Mouse (Mus musculus) heart, adult 2 months (tissue): ENCODE data around the gene Cym. TPM values are rescaled to one million over a fixed set of nuclear protein-coding genes. Genes with fewer than 3 reads are reported as not detected.
A peak's percentile ranks its signal among the peaks of the same experiment; 100 is the strongest.

Experiments
- DNase-seq, 2 experiments: peaks; one replicate each; pipeline ENCODE4 v3.0.0; 2021
- H3K27ac ChIP-seq: fragments of 200-600 bp; 2 replicates; pipeline ENCODE4 v1.8.1; 2022
- H3K27me3 ChIP-seq: fragments of 200-500 bp; 2 replicates; pipeline ENCODE4 v1.6.1; 2012; ENCODE audit warnings: mild to moderate bottlenecking, low read length, inconsistent platforms, mixed read lengths; ENCODE audit not compliant: control insufficient read depth, insufficient read depth
- H3K36me3 ChIP-seq: fragments of 200-500 bp; 2 replicates; pipeline ENCODE4 v1.6.1; 2012; ENCODE audit warnings: low read length, inconsistent platforms; ENCODE audit not compliant: control insufficient read depth, insufficient read depth
- H3K4me1 ChIP-seq: fragments of 200-500 bp; 2 replicates; pipeline ENCODE4 v1.6.1; 2011; ENCODE audit warnings: low read length; ENCODE audit not compliant: control insufficient read depth, insufficient read depth
- H3K4me3 ChIP-seq: fragments of 200-600 bp; 2 replicates; pipeline ENCODE4 v1.8.1; 2022
- H3K79me2 ChIP-seq: fragments of 200-500 bp; replicated peaks from 2 replicates; pipeline ENCODE4 v1.6.1; 2012; ENCODE audit warnings: mild to moderate bottlenecking, inconsistent platforms, low read length, moderate library complexity, mixed read lengths; ENCODE audit not compliant: control insufficient read depth, insufficient read depth
- H3K9ac ChIP-seq: fragments of 200-500 bp; 2 replicates; pipeline ENCODE4 v1.6.1; 2012; ENCODE audit warnings: low read depth, mild to moderate bottlenecking, control low read depth, inconsistent platforms, low read length, mixed read lengths
- CTCF ChIP-seq: fragments of 200-600 bp; IDR thresholded peaks from 2 replicates; pipeline ENCODE4 v1.8.1; 2022; ENCODE audit warnings: antibody characterized with exemption, mild to moderate bottlenecking, moderate library complexity
- EP300 ChIP-seq: fragments of 200-500 bp; IDR thresholded peaks from 2 replicates; pipeline ENCODE4 v1.6.1; 2011; ENCODE audit warnings: low read depth, low read length, control low read depth; ENCODE audit not compliant: insufficient read depth
- POLR2A ChIP-seq: fragments of 200-500 bp; IDR thresholded peaks from 2 replicates; pipeline ENCODE4 v1.6.1; 2011; ENCODE audit warnings: mild to moderate bottlenecking, low read depth, low read length, control low read depth; ENCODE audit not compliant: insufficient read depth
- WGBS: fragments of 180-500 bp; shearing (Covaris S2); methylation state at CpG from one replicate; pipeline ENCODE4 v1.1.7; 2018; 5-methylcytosine and 5-hydroxymethylcytosine counted together
- intact Hi-C: fragments of 180-260 bp; cut with DNase I; formaldehyde crosslinking; loops from one replicate; pipeline ENCODE4 v1.15.1; 2025
- polyA plus RNA-seq: library from polyadenylated mRNA; depleted of rRNA; stranded (reverse); fragments of >200 nt; gene quantifications from 2 replicates; pipeline ENCODE4 v1.2.3, GENCODE M21; 2012
- total RNA-seq, 2 experiments: library from RNA; stranded (reverse); gene quantifications; 2 replicates each; pipeline ENCODE4 v1.2.3; 2021

The Cym gene
- total and polyA plus RNA-seq, 3 experiments: 0.12 TPM; not detected in 2

GRCm38 (mm10) chr3:107206490-107207150, 14.9 kb downstream of the Cym start:
- Histone ChIP-seq H3K9ac (no peak overlapping the region), H3K79me2 (no peaks in the 10 kb centered on the region), H3K27me3 (no peaks in the 10 kb centered on the region), H3K4me3 (no peak overlapping the region), H3K36me3 (no peaks in the 10 kb centered on the region), H3K4me1 (peaks cover 12% of the 10 kb centered on the region), H3K27ac (peak overlapping the region; percentile 46)
- intact Hi-C loops: loop anchor here (1.0 to 10.0 kb wide), 5 partner anchors 27 to 368 kb away; no protein-coding TSS in a partner anchor
- 47% methylated on average over 4 of the region's 4 CpGs for WGBS
- no peak for DNase-seq
- TF ChIP-seq POLR2A: no peak
- TF ChIP-seq EP300: no peak
- no peak for TF ChIP-seq CTCF

GRCm38 (mm10) chr3:107205994-107206393, 15.5 kb downstream of the Cym start:
- H3K79me2 ChIP-seq: no peaks in the 10 kb centered on the region
- peaks cover 12% of the 10 kb centered on the region for H3K4me1 ChIP-seq
- TF ChIP-seq EP300: peak; percentile 91; the same call in 1 of the 2 replicates
- TF ChIP-seq CTCF: no peak
- TF ChIP-seq POLR2A: no peak
- DNase-seq: peak; percentile 65 to 79
- no peak overlapping the region for H3K4me3 ChIP-seq
- no peaks in the 10 kb centered on the region for H3K27me3 ChIP-seq
- no peak overlapping the region for H3K9ac ChIP-seq
- no peaks in the 10 kb centered on the region for H3K36me3 ChIP-seq
- intact Hi-C loops: loop anchor here (1.0 to 10.0 kb wide), 5 partner anchors 27 to 369 kb away; no protein-coding TSS in a partner anchor
- 4% methylated on average over 4 of the region's 4 CpGs for WGBS
- peak overlapping the region; percentile 46 for H3K27ac ChIP-seq

DNA sequence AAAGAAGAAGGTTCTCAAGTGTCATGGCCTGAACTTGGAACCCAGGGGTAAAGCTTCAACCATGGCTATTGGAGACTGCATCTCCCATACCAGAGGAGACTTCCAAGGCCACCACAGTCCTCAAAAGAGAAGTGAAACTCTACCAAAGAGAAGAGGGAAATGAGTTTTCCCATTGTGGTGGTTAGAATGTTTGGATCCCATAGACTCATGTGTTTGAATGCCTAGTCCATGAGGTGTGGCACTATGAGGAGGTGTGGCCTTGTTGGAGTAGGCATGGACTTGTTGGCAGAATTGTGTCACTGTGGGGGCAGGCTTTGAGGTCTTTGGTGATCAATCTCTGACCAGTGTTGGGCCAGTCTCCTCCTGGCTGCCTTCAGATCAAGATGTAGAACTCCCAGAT, 16.4 kb downstream of the Cym start:
- intact Hi-C loops: loop anchor here (10.0 kb wide), 2 partner anchors 150 to 370 kb away; no protein-coding TSS in a partner anchor
- no peak for DNase-seq
- Histone ChIP-seq H3K27ac (no peak overlapping the region), H3K79me2 (no peaks in the 10 kb centered on the region), H3K4me1 (peaks cover 12% of the 10 kb centered on the region), H3K4me3 (no peak overlapping the region), H3K9ac (no peak overlapping the region), H3K36me3 (no peaks in the 10 kb centered on the region), H3K27me3 (no peaks in the 10 kb centered on the region)
- TF ChIP-seq POLR2A (no peak), EP300 (no peak), CTCF (no peak)

DNA sequence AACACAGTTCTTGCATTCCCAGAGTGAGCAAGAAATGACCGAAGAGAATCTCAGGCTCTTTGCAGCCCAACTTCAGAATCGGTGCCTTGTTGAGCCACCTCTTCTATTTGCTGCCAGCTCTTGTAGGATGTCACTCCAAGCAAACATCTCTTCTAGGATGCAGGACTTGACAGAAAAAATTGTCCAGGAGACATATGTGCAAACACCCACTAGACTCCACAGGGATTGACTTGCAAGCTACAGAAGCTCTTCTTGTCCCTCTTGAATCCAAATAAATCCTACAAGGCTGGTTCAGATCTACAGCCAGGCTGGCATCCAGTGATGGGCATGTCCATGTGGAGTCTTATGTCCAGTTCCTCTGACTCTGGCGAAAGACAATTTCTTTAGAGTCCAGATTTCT, 17.1 kb downstream of the Cym start:
- no peaks in the 10 kb centered on the region for H3K79me2 ChIP-seq
- no peak for TF ChIP-seq CTCF
- TF ChIP-seq EP300: no peak
- intact Hi-C loops: loop anchor here (10.0 kb wide), 2 partner anchors 150 to 370 kb away; no protein-coding TSS in a partner anchor

DNA sequence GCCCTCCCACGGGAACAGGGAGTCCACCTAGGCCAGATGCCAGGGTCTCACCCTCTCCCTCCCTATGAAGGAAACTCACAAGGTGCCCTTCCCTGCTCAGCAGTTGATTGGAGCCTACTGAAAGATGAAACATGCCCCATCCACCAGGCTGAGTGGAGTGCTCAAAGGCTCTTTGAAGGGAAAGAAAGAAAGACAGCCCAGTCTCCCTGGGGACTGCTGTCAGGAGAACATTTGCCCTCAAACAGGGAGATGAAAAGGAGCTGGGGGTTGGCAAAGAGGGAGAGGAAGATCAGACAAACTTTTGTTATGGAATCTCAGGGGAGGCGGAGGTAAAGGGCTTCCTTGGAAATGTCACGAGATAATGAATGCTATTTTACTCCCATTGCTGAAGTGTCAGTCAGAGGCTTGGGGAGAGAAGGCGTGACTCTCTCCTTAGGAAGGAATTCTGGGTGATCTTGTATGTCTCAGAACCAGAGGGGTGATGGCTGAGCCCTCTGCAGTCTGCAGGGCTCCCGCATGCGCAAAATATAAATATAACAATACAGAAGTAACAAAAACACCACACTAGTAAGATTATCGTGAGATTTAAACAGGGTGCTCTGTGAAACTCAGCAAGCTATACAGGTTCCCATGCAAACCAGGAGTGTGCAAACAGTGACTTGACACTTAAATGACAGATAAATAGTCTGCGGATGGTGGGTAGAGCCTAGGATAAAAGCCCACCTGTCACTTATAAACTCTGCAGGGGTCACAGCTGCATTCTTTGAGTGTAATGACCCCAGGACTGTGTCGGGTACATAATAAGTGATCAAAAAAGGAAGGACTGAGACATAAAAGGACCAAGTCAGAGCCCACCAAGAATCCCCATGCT, 20.0 kb downstream of the Cym start:
- no peaks in the 10 kb centered on the region for H3K79me2 ChIP-seq
- H3K9ac ChIP-seq: no peak overlapping the region
- peaks cover 3% of the 10 kb centered on the region for H3K4me1 ChIP-seq
- no peak for TF ChIP-seq EP300
- TF ChIP-seq POLR2A: no peak
- no peak for TF ChIP-seq CTCF
- WGBS: 57% methylated on average over 9 of the region's 9 CpGs
- H3K27me3 ChIP-seq: no peaks in the 10 kb centered on the region
- DNase-seq: no peak
- H3K36me3 ChIP-seq: no peaks in the 10 kb centered on the region
- intact Hi-C loops: loop anchor here (10.0 kb wide), 2 partner anchors 153 to 373 kb away; no protein-coding TSS in a partner anchor
- H3K27ac ChIP-seq: no peak overlapping the region
- H3K4me3 ChIP-seq: no peak overlapping the region

More for the DNA sequence above, 17.1 kb downstream of the Cym start:
- H3K4me3 ChIP-seq: no peak overlapping the region
- H3K36me3 ChIP-seq: no peaks in the 10 kb centered on the region
- H3K4me1 ChIP-seq: peaks cover 12% of the 10 kb centered on the region
- H3K9ac ChIP-seq: no peak overlapping the region
- no peaks in the 10 kb centered on the region for H3K27me3 ChIP-seq
- 75% methylated on average over 3 of the region's 3 CpGs for WGBS
- DNase-seq: no peak
- H3K27ac ChIP-seq: no peak overlapping the region
